Mouse (Mus musculus): ENCODE data around the gene Hip1r. TPM values are rescaled to one million over a fixed set of nuclear protein-coding genes. Genes with fewer than 3 reads are reported as not detected.

Gene Hip1r
- polyA plus RNA-seq, 1 experiment from 2014 or later = 62.0 TPM

GRCm38 (mm10) chr5:124028680-124029079 is 55.3 kb downstream of the Hip1r start:
- POLR2A ChIA-PET = interaction anchor here (0.9 to 2.7 kb wide), 2 partner anchors 12 to 38 kb away, joined by 4 to 10 read pairs; no protein-coding TSS in a partner anchor
- in situ Hi-C loops (cut with MboI; ENCODE audit: low pct_unique_long_range_greater_than_20kb) = no loop called here
- H3K27me3 ChIP-seq = no peaks in the 10 kb centered on the region
- DNase-seq (ENCODE audit: low read depth, low spot score) = no peak
- TF ChIP-seq CTCF (IDR thresholded peaks at IDR 0.05) = no peak
- no peak for ATAC-seq
- CTCF ChIA-PET = interaction anchor here (1.1 to 4.4 kb wide), 4 partner anchors 11 to 45 kb away, joined by 3 to 20 read pairs (median 4); no protein-coding TSS in a partner anchor

GRCm38 (mm10) chr5:124029220-124030035 is 56.0 kb downstream of the Hip1r start:
- ATAC-seq = no peak
- no peak for DNase-seq (ENCODE audit: low read depth, low spot score)
- in situ Hi-C loops (cut with MboI; ENCODE audit: low pct_unique_long_range_greater_than_20kb) = no loop called here
- no peaks in the 10 kb centered on the region for H3K27me3 ChIP-seq
- CTCF ChIA-PET = interaction anchor here (1.0 to 4.4 kb wide), 7 partner anchors 7 to 56 kb away, joined by 3 to 20 read pairs (median 5); no protein-coding TSS in a partner anchor
- POLR2A ChIA-PET = interaction anchor here (0.9 kb wide), 2 partner anchors 22 to 37 kb away, joined by 3 to 4 read pairs; no protein-coding TSS in a partner anchor
- TF ChIP-seq CTCF (IDR thresholded peaks at IDR 0.05) = no peak

- in situ Hi-C loops (cut with MboI; ENCODE audit: low pct_unique_long_range_greater_than_20kb) = no loop called here
- POLR2A ChIA-PET = interaction anchor here (0.6 to 1.7 kb wide), 6 partner anchors 17 to 845 kb away, joined by 3 to 8 read pairs (median 5); no protein-coding TSS in a partner anchor
- ATAC-seq = no peak
- no peak for TF ChIP-seq CTCF (IDR thresholded peaks at IDR 0.05)
- CTCF ChIA-PET = interaction anchor here (1.0 to 4.4 kb wide), 8 partner anchors 9 to 82 kb away, joined by 3 to 20 read pairs (median 4); partner anchors contain the start of gene Ogfod2
- no peak for DNase-seq (ENCODE audit: low read depth, low spot score)
- H3K27me3 ChIP-seq = no peaks in the 10 kb centered on the region
Measured at GRCm38 (mm10) chr5:124030386-124031067, 57.1 kb downstream of the Hip1r start.

DNA sequence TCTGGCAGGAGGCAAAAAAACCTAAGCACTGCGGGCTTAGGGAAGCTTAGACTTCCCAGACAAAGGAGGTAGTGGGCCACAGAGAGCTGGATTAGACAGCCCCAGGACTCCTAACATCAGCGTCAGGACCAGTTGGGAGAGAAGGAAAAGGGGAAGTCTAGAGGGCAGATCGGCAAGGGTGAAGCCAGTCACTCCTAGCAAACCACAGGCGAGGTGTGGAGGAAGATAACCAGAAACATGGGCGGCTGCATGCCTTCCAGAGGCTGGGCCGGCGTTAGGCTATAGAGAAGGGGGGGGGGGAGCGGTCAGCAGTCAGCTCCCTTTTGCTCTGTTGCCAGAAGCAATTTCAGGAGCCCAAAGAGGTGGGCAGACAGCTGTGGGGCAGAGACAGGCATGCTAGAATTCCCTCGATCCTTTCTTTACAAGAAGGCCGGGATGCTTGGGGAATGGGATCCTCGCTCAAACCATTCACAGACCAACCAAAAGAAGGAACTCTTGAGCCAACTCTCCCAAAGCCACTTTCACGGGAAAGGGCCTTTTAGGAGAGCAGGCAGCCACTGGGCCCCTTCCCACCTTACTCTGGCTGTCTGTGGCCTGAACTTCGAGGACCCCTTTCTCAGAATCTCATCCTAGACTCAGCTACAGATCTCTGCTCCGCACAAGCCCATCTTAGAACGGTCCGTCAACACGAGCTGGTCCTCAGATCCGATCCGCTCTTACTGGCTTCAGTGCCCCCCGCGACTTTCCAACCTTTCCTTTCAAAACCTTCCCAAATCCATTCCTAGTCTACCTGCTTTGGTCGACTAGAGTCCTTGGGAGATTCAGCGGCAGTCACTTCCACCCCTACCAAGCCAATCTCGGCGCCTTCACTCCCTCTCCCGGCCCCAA is 57.9 kb downstream of the Hip1r start:
- in situ Hi-C loops (cut with MboI; ENCODE audit: low pct_unique_long_range_greater_than_20kb) = no loop called here
- peak; percentile 7 for ATAC-seq
- CTCF ChIA-PET = interaction anchor here (0.6 to 4.4 kb wide), 9 partner anchors 9 to 81 kb away, joined by 3 to 20 read pairs (median 4); partner anchors contain the start of gene Ogfod2

DNA sequence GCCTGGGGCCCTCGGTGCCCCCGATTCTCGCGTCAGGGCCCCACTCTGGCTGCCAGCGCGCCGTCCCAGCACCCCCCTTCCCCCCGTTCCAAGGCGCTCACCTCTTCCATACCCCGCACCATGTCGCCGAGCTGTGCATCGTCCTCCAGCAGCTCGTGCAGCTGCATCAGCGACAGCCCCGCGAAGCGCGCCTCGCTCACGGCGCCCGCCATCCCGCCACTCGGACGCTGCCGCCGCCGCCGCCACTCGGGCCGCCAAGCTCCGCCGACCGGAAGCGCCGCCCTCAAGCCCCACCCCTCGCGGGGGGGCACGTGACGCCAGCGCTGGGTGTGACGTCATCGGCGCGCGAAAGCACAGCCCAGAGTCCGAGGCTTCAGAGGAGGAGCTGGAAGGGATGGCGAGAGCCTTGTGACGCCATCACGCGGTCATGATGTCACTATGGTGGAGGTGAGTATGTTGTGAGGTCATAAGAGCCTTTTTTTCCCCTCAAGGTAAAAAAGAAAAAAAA is 58.6 kb downstream of the Hip1r start, which contains the start of gene Vps37b:
Vps37b (minus strand) TSS at position 270 of the 508 bp plus-strand sequence.
- H3K27me3 ChIP-seq = no peaks in the 10 kb centered on the region
- no peak for TF ChIP-seq CTCF (IDR thresholded peaks at IDR 0.05)
- ATAC-seq (peak; percentile 46), DNase-seq (ENCODE audit: low read depth, low spot score) (no peak)
- ChIA-PET POLR2A (interaction anchor here (0.7 to 1.6 kb wide), 3 partner anchors 15 to 40 kb away, joined by 4 to 5 read pairs (median 4); no protein-coding TSS in a partner anchor), CTCF (interaction anchor here (1.0 to 1.4 kb wide), 3 partner anchors 19 to 32 kb away, joined by 3 to 4 read pairs (median 3); no protein-coding TSS in a partner anchor)
- in situ Hi-C loops (cut with MboI; ENCODE audit: low pct_unique_long_range_greater_than_20kb) = no loop called here

More for the DNA sequence above, 57.9 kb downstream of the Hip1r start:
- TF ChIP-seq CTCF (IDR thresholded peaks at IDR 0.05) = no peak
- H3K27me3 ChIP-seq = no peaks in the 10 kb centered on the region
- POLR2A ChIA-PET = interaction anchor here (0.6 to 1.7 kb wide), 8 partner anchors 17 to 845 kb away, joined by 3 to 8 read pairs (median 5); no protein-coding TSS in a partner anchor
- no peak for DNase-seq (ENCODE audit: low read depth, low spot score)

DNA sequence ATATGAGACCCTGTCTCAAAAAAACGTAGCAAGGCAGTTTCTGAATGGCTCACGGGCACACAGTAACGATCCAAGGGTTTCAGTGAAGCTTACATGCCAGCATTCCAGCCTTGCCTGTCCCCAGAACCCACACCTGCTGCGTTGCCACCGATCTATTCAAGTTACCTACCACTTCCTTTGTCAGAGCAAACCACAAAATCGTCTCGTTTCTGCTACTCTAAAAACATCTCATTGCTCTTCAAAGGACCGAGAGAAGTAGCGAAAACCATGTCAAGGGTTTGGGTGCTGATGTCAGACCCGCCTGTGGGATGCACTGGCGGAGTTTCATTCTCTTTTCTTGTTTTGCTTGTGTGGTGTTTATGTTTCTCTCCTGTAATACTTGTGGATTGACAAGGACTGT is 61.0 kb downstream of the Hip1r start:
- TF ChIP-seq CTCF (IDR thresholded peaks at IDR 0.05) = no peak
- no peak for ATAC-seq
- ChIA-PET POLR2A (no interaction called here), CTCF (no interaction called here)
- in situ Hi-C loops (cut with MboI; ENCODE audit: low pct_unique_long_range_greater_than_20kb) = no loop called here
- H3K27me3 ChIP-seq = no peaks in the 10 kb centered on the region
- DNase-seq (ENCODE audit: low read depth, low spot score) = no peak

- CTCF ChIA-PET = interaction anchor here (0.7 kb wide), 1 partner anchor 46 kb away, joined by 3 read pairs; no protein-coding TSS in a partner anchor
- DNase-seq (ENCODE audit: low read depth, low spot score) = no peak
- in situ Hi-C loops (cut with MboI; ENCODE audit: low pct_unique_long_range_greater_than_20kb) = no loop called here
- no peak for ATAC-seq
- H3K27me3 ChIP-seq = no peaks in the 10 kb centered on the region
- POLR2A ChIA-PET = no interaction called here
- no peak for TF ChIP-seq CTCF (IDR thresholded peaks at IDR 0.05)
Measured at GRCm38 (mm10) chr5:124035406-124035805, 62.0 kb downstream of the Hip1r start.

DNA sequence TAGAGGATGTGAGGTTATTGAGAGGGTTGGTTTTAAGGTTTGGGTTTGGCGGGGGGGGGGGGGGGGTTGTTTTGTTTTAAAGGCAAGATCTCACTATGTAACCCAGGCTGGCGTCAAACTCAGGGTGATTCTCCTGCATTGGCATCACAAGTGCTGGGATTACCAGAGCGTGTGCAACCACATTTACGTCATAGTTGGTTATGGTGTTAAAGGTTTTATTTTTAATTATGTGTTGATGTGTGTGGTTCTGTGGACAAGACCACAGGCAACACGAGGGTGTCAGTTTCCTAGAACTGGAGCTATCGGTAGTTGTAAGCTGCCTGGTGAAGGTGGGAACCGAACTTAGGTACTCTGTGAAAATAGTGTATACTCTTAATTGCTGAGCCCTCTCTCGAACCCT is 62.4 kb downstream of the Hip1r start:
- DNase-seq (ENCODE audit: low read depth, low spot score) (no peak), ATAC-seq (no peak)
- POLR2A ChIA-PET = no interaction called here

DNA sequence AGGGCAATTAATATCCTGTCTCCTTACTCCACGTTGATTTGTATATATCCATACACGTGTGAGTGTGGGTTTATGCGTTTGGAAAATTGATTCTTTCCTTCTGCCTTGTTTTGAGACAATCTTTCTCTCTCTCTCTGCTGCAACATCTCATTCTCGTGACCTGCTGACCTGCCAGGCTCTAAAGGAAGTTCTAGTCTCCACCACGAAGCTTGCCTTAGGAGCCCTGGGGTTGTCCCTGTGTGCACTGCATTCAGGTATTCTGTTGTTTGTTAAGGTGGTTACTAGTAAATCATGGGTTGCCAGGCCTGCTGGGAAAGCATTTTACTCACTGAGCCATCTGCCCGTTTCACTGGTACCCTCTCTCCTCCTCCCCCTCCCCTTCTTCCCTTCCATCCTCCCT is 62.9 kb downstream of the Hip1r start:
- in situ Hi-C loops (cut with MboI; ENCODE audit: low pct_unique_long_range_greater_than_20kb) = no loop called here
- no peak for TF ChIP-seq CTCF (IDR thresholded peaks at IDR 0.05)
- ChIA-PET CTCF (no interaction called here), POLR2A (no interaction called here)
- H3K27me3 ChIP-seq = no peaks in the 10 kb centered on the region
- no peak for DNase-seq (ENCODE audit: low read depth, low spot score)
- ATAC-seq = no peak

More for the DNA sequence above, 62.4 kb downstream of the Hip1r start:
- TF ChIP-seq CTCF (IDR thresholded peaks at IDR 0.05) = no peak
- in situ Hi-C loops (cut with MboI; ENCODE audit: low pct_unique_long_range_greater_than_20kb) = no loop called here
- no peaks in the 10 kb centered on the region for H3K27me3 ChIP-seq
- CTCF ChIA-PET = interaction anchor here (0.7 kb wide), 1 partner anchor 45 kb away, joined by 3 read pairs; no protein-coding TSS in a partner anchor
